Mouse (Mus musculus): ENCODE results near the gene Apbb2.

DNA sequence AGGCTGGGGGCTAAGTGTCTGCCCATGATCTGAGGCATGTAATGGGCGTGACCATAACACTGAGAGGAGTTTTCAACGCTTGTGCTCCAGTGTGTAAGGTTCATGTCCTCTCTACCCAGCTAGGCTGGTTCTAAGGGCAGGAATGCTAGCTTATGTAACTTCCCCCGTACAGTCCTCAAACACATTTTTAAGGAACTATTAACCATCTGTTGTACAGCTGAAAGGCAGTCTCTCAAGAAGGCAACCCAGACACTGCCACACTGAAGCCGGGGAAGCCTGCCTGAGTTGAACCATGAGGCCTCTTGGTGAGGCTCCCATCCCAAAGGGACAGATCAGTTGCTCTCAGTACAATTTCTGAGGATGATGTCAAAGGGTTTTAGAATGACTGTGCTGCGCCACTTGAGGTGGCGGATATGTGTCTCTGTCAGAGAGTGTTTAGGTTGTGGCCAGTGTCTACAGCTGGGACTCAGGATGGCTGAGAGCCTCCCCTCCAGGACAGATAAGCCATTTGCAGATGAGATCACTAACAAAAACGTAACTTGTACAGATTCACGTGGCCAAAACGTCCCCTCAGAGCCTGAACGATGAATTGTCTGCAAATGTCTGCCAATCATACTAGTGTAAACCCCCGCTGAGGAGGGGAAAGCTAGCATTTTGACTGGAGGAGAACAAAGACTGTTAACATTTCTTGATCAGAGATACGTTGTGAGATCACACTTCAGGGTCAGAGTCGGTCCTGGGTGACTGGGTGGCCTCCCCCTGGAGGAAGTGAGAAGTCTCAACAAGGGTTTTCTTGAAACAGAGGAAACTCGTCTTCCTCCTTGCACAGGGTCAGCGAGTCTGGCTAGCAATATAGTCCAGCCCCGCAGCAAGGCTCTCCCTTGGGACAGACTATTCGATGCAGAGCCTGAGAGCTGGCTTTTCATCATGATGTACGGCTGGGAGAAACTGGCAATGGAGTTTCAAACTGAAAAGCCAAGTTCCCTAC is 255.0 kb downstream of the Apbb2 start:
- TF ChIP-seq CTCF (IDR thresholded peaks at IDR 0.05; ENCODE audit: borderline replicate concordance, insufficient read depth, low read depth, low read length) (no peak), POLR2A (IDR thresholded peaks at IDR 0.05; ENCODE audit: borderline replicate concordance, insufficient read depth, low read length) (no peak)
